Mouse (Mus musculus) intestine, postnatal 0 days (tissue): ENCODE data around the gene Gm27029. TPM values are rescaled to one million over a fixed set of nuclear protein-coding genes. Genes with fewer than 3 reads are reported as not detected.
A peak's percentile ranks its signal among the peaks of the same experiment; 100 is the strongest.

ENCODE experiments used
- ATAC-seq: fragments of 200-750 bp; cut with Nextera tagmentation; 2 replicates; pipeline ENCODE4 v1.8.0; 2017; ENCODE audit warnings: mild to moderate bottlenecking, moderate TSS enrichment, moderate library complexity
- H3K27ac ChIP-seq: fragments of 300-500 bp; sonication (generic); 2 replicates; pipeline ENCODE4 v1.5.1; 2014; ENCODE audit warnings: mild to moderate bottlenecking, low read depth, low read length, moderate library complexity
- H3K27me3 ChIP-seq: fragments of 300-500 bp; sonication (generic); replicated peaks from 2 replicates; pipeline ENCODE4 v1.6.1; 2014; ENCODE audit warnings: low read length, mixed read lengths; ENCODE audit not compliant: control insufficient read depth, insufficient read depth
- H3K36me3 ChIP-seq: fragments of 300-500 bp; sonication (generic); 2 replicates; pipeline ENCODE4 v1.6.1; 2014; ENCODE audit warnings: mild to moderate bottlenecking, moderate library complexity; ENCODE audit not compliant: control insufficient read depth, insufficient read depth
- H3K4me1 ChIP-seq: fragments of 300-500 bp; sonication (generic); replicated peaks from 2 replicates; pipeline ENCODE4 v1.6.1; 2014; ENCODE audit warnings: antibody characterized with exemption, low read length, mixed read lengths; ENCODE audit not compliant: control insufficient read depth, insufficient read depth
- H3K4me2 ChIP-seq: fragments of 300-500 bp; sonication (generic); replicated peaks from 2 replicates; pipeline ENCODE4 v1.6.1; 2014; ENCODE audit warnings: low read depth, mild to moderate bottlenecking, moderate library complexity
- H3K4me3 ChIP-seq: fragments of 300-500 bp; sonication (generic); 2 replicates; pipeline ENCODE4 v1.5.1; 2014; ENCODE audit warnings: low read depth, low read length
- H3K9ac ChIP-seq: fragments of 300-500 bp; sonication (generic); 2 replicates; pipeline ENCODE4 v1.6.1; 2014; ENCODE audit warnings: mild to moderate bottlenecking, low read depth, low read length
- H3K9me3 ChIP-seq: fragments of 300-500 bp; sonication (generic); 2 replicates; pipeline ENCODE4 v1.6.1; 2016; ENCODE audit warnings: mixed run types; ENCODE audit not compliant: control insufficient read depth
- CTCF ChIP-seq: sonication (generic); IDR thresholded peaks from 2 replicates; pipeline ENCODE4 v1.5.1; 2016; ENCODE audit warnings: low read depth, mild to moderate bottlenecking, control low read depth, antibody characterized with exemption, moderate library complexity
- WGBS: fragments of 180-500 bp; shearing (Covaris S2); extraction: QIAGEN DNeasy Blood & Tissue Kit; methylation state at CpG from one replicate; pipeline ENCODE4 v1.1.7; 2014; 5-methylcytosine and 5-hydroxymethylcytosine counted together
- polyA plus RNA-seq: library from polyadenylated mRNA; unstranded; fragments of >200 nt; fragmentation: Nextera tagmentation; extraction: Ambion mirVana; gene quantifications from 2 replicates; pipeline ENCODE4 v1.2.1, GENCODE M21; 2015

Gm27029 gene
- polyA plus RNA-seq, 1 experiment from 2014 or later = 2.2 TPM

- H3K9me3 ChIP-seq = no peaks in the 10 kb centered on the region
- no peak overlapping the region for H3K4me3 ChIP-seq
- no peak for ATAC-seq
- no peak overlapping the region for H3K27ac ChIP-seq
- no peaks in the 10 kb centered on the region for H3K4me1 ChIP-seq
- no peak overlapping the region for H3K9ac ChIP-seq
- WGBS = 43% methylated on average over 3 of the region's 3 CpGs
- H3K4me2 ChIP-seq = no peak overlapping the region
- no peaks in the 10 kb centered on the region for H3K36me3 ChIP-seq
- no peaks in the 10 kb centered on the region for H3K27me3 ChIP-seq
- TF ChIP-seq CTCF = peak; percentile 55
Observed at GRCm38 (mm10) chr11:101419610-101420009, 5.0 kb downstream of the Gm27029 start.

- 64% methylated on average over 6 of the region's 6 CpGs for WGBS
Observed at GRCm38 (mm10) chr11:101418991-101419390, 5.6 kb downstream of the Gm27029 start.

GRCm38 (mm10) chr11:101417101-101417855 lies 7.3 kb downstream of the Gm27029 start, which contains the start of gene Aarsd1:
Gene Aarsd1, minus strand, starts transcription at chr11:101417615.
- ATAC-seq = peak; percentile 76
- Histone ChIP-seq H3K4me1 (no peaks in the 10 kb centered on the region), H3K27ac (peak within 1 kb of the TSS; percentile 57; the same call in 1 of the 2 replicates), H3K9me3 (no peaks in the 10 kb centered on the region), H3K9ac (peak within 1 kb of the TSS; percentile 80), H3K27me3 (no peaks in the 10 kb centered on the region), H3K36me3 (peaks cover 10% of the 10 kb centered on the region; the same call in 1 of the 2 replicates), H3K4me2 (peak within 1 kb of the TSS; percentile 84), H3K4me3 (peak within 1 kb of the TSS; percentile 80)
- under 1% methylated on average over 44 of the region's 45 CpGs for WGBS
- TF ChIP-seq CTCF = no peak

More at GRCm38 (mm10) chr11:101418991-101419390, 5.6 kb downstream of the Gm27029 start:
- no peak overlapping the region for H3K4me3 ChIP-seq
- H3K36me3 ChIP-seq = no peaks in the 10 kb centered on the region
- TF ChIP-seq CTCF = no peak
- ATAC-seq = no peak
- H3K4me1 ChIP-seq = no peaks in the 10 kb centered on the region
- no peaks in the 10 kb centered on the region for H3K27me3 ChIP-seq
- no peaks in the 10 kb centered on the region for H3K9me3 ChIP-seq
- no peak overlapping the region for H3K4me2 ChIP-seq
- H3K9ac ChIP-seq = no peak overlapping the region
- H3K27ac ChIP-seq = no peak overlapping the region

- under 1% methylated on average over 11 of the region's 11 CpGs for WGBS
- no peaks in the 10 kb centered on the region for H3K4me1 ChIP-seq
- no peak for ATAC-seq
- H3K9ac ChIP-seq = peak overlapping the region; percentile 80
- H3K27ac ChIP-seq = peak overlapping the region; percentile 57; the same call in 1 of the 2 replicates
- no peaks in the 10 kb centered on the region for H3K27me3 ChIP-seq
- peak overlapping the region; percentile 80 for H3K4me3 ChIP-seq
- no peaks in the 10 kb centered on the region for H3K9me3 ChIP-seq
- peak overlapping the region; percentile 84 for H3K4me2 ChIP-seq
- TF ChIP-seq CTCF = no peak
- H3K36me3 ChIP-seq = peaks cover 17% of the 10 kb centered on the region; the same call in 1 of the 2 replicates
Observed at GRCm38 (mm10) chr11:101416433-101417100, 8.0 kb downstream of the Gm27029 start.

- Histone ChIP-seq H3K9me3 (no peaks in the 10 kb centered on the region), H3K36me3 (peaks cover 29% of the 10 kb centered on the region), H3K4me1 (no peaks in the 10 kb centered on the region), H3K4me3 (no peak overlapping the region), H3K4me2 (no peak overlapping the region), H3K27me3 (no peaks in the 10 kb centered on the region), H3K27ac (no peak overlapping the region), H3K9ac (no peak overlapping the region)
- ATAC-seq = no peak
- 76% methylated on average over 2 of the region's 2 CpGs for WGBS
- TF ChIP-seq CTCF = peak; percentile 33; the same call in 1 of the 2 replicates
Observed at GRCm38 (mm10) chr11:101415306-101415705, 9.3 kb downstream of the Gm27029 start.

- 2% methylated on average over 8 of the region's 8 CpGs for WGBS
Observed at GRCm38 (mm10) chr11:101395110-101395509, 29.5 kb downstream of the Gm27029 start.

More at GRCm38 (mm10) chr11:101395110-101395509, 29.5 kb downstream of the Gm27029 start:
- Histone ChIP-seq H3K4me2 (no peak overlapping the region), H3K9ac (no peak overlapping the region), H3K36me3 (no peaks in the 10 kb centered on the region), H3K27ac (no peak overlapping the region), H3K4me1 (no peaks in the 10 kb centered on the region), H3K9me3 (no peaks in the 10 kb centered on the region), H3K4me3 (no peak overlapping the region), H3K27me3 (no peaks in the 10 kb centered on the region)
- ATAC-seq = peak; percentile 38; the same call in 1 of the 2 replicates
- TF ChIP-seq CTCF = peak; percentile 98
